Comparison of ENCODE assay signal across 20 mouse cellular contexts in the genomic region with DNA sequence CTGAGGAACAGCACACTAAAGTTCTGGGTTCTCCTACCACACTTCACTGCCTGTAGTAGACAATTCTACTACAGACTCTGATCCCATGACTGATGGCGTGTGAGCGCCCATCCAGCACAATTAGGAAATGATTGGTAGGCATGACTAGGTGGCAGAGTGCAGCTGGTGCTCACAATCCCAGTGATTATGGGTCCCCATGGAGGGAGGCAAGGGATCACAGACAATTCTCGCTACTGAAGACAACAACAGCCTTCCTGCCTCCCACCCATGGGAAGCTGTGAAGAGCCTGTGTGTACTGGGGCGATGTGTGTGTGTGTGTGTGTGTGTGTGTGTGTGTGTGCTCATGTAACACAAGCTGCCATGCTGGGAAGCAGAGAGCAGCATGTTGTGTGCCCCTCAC.
DNase-seq lines count a peak whose midpoint lies in the region; ATAC-seq and TF ChIP-seq lines count a peak whose summit lies in the region.
"Had no signal": no experiment of that assay in that cellular context is flagged by ENCODE, and none has a peak within 500 bp of the region (broad histone marks: within the 10 kb centered on the region; RNA-seq: fewer than 3 reads in every experiment).

No protein-coding gene starts in this region.

- TF ChIP-seq EP300 in heart, adult 2 months (IDR thresholded peaks at IDR 0.05; ENCODE audit: insufficient read depth, low read depth, low read length) = no peak

- no peak for DNase-seq in hindbrain, embryonic 10.5 days (ENCODE audit: low spot score)
- peak; percentile 36 for DNase-seq in brain, adult 2 months (ENCODE audit: low read depth, low spot score)
- peak; percentile 21 for DNase-seq in midbrain, postnatal 0 days (ENCODE audit: low spot score)
- no peak for DNase-seq in heart, adult 2 months
- no peak for DNase-seq in cerebellum, postnatal 10 days
- DNase-seq: adrenal gland, postnatal 25 days; cerebellum, adult 2 months; gastrocnemius, postnatal 36 days; kidney, postnatal 4 days; layer of hippocampus, adult 9-11 months; left cerebral cortex, postnatal 4 days; lung, adult 2 months; lung, postnatal 36 days; right cerebral cortex, postnatal 25 days; thymus, postnatal 36 days had no signal

- no peak overlapping the region for H3K4me3 ChIP-seq in hindbrain, embryonic 10.5 days
- no peak overlapping the region for H3K4me3 ChIP-seq in hindbrain, embryonic 13.5 days
- no peak overlapping the region for H3K4me3 ChIP-seq in embryonic facial prominence, embryonic 15.5 days (replicated peaks)
- H3K4me3 ChIP-seq in midbrain, postnatal 0 days (ENCODE audit: low read depth, low read length) = no peak overlapping the region
- no peak overlapping the region for H3K4me3 ChIP-seq in heart, adult 2 months
- H3K4me3 ChIP-seq: intestine, embryonic 15.5 days; left cerebral cortex, adult 2 months had no signal

- intact Hi-C loops in heart, adult 2 months (cut with DNase I) = no loop called here

- H3K4me2 ChIP-seq in hindbrain, embryonic 13.5 days = no peak overlapping the region
- H3K4me2 ChIP-seq in embryonic facial prominence, embryonic 15.5 days (replicated peaks) = no peak overlapping the region
- no peak overlapping the region for H3K4me2 ChIP-seq in midbrain, postnatal 0 days (ENCODE audit: low read depth, low read length, poor library complexity, severe bottlenecking)
- H3K4me2 ChIP-seq: intestine, embryonic 15.5 days; liver, embryonic 11.5 days had no signal

- H3K9me3 ChIP-seq in hindbrain, embryonic 10.5 days = no peaks in the 10 kb centered on the region
- H3K9me3 ChIP-seq in hindbrain, embryonic 13.5 days = no peaks in the 10 kb centered on the region
- H3K9me3 ChIP-seq in embryonic facial prominence, embryonic 15.5 days (replicated peaks) = no peaks in the 10 kb centered on the region
- no peaks in the 10 kb centered on the region for H3K9me3 ChIP-seq in midbrain, postnatal 0 days (ENCODE audit: low read length)
- H3K9me3 ChIP-seq: intestine, embryonic 15.5 days had no signal

- no peaks in the 10 kb centered on the region for H3K79me2 ChIP-seq in heart, adult 2 months (replicated peaks; ENCODE audit: control insufficient read depth, insufficient read depth, low read length)

- H3K36me3 ChIP-seq in hindbrain, embryonic 10.5 days = peaks cover 21% of the 10 kb centered on the region
- H3K36me3 ChIP-seq in hindbrain, embryonic 13.5 days = peaks cover 8% of the 10 kb centered on the region; the same call in 1 of the 2 replicates
- H3K36me3 ChIP-seq in embryonic facial prominence, embryonic 15.5 days = no peaks in the 10 kb centered on the region; the same call in 1 of the 2 replicates
- no peaks in the 10 kb centered on the region for H3K36me3 ChIP-seq in midbrain, postnatal 0 days (ENCODE audit: insufficient read depth, low read length)
- no peaks in the 10 kb centered on the region for H3K36me3 ChIP-seq in heart, adult 2 months (ENCODE audit: control insufficient read depth, insufficient read depth, low read length)
- H3K36me3 ChIP-seq: intestine, embryonic 15.5 days had no signal

- H3K9ac ChIP-seq in hindbrain, embryonic 13.5 days = no peak overlapping the region
- no peak overlapping the region for H3K9ac ChIP-seq in embryonic facial prominence, embryonic 15.5 days
- H3K9ac ChIP-seq in midbrain, postnatal 0 days (replicated peaks; ENCODE audit: low read length, poor library complexity, severe bottlenecking) = no peak overlapping the region
- H3K9ac ChIP-seq in heart, adult 2 months (ENCODE audit: low read depth, low read length) = no peak overlapping the region
- H3K9ac ChIP-seq: intestine, embryonic 15.5 days had no signal

- no peak for TF ChIP-seq POLR2A in heart, adult 2 months (IDR thresholded peaks at IDR 0.05; ENCODE audit: insufficient read depth, low read depth, low read length)

- 88% methylated on average over 4 of the region's 4 CpGs for WGBS in hindbrain, embryonic 10.5 days
- 45% methylated on average over 4 of the region's 4 CpGs for WGBS in hindbrain, embryonic 13.5 days
- 94% methylated on average over 4 of the region's 4 CpGs for WGBS in embryonic facial prominence, embryonic 15.5 days
- 63% methylated on average over 4 of the region's 4 CpGs for WGBS in midbrain, postnatal 0 days
- WGBS in heart, adult 2 months = 97% methylated on average over 4 of the region's 4 CpGs

- no peaks in the 10 kb centered on the region for H3K27me3 ChIP-seq in hindbrain, embryonic 10.5 days (ENCODE audit: insufficient read depth, poor library complexity, severe bottlenecking)
- H3K27me3 ChIP-seq in hindbrain, embryonic 13.5 days = no peaks in the 10 kb centered on the region
- no peaks in the 10 kb centered on the region for H3K27me3 ChIP-seq in embryonic facial prominence, embryonic 15.5 days
- H3K27me3 ChIP-seq in midbrain, postnatal 0 days (ENCODE audit: insufficient read depth, low read length) = no peaks in the 10 kb centered on the region
- no peaks in the 10 kb centered on the region for H3K27me3 ChIP-seq in heart, adult 2 months (ENCODE audit: control insufficient read depth, insufficient read depth, low read length)
- H3K27me3 ChIP-seq: intestine, embryonic 15.5 days had no signal

- TF ChIP-seq CTCF in midbrain, postnatal 0 days (IDR thresholded peaks at IDR 0.05) = no peak
- no peak for TF ChIP-seq CTCF in heart, adult 2 months (IDR thresholded peaks at IDR 0.05)

- no peak for ATAC-seq in hindbrain, embryonic 13.5 days (ENCODE audit: low FRiP score)
- ATAC-seq in embryonic facial prominence, embryonic 15.5 days (ENCODE audit: insufficient number of reproducible peaks, low FRiP score, low TSS enrichment, low read depth) = peak; percentile 43; the same call in 1 of the 2 replicates
- no peak for ATAC-seq in midbrain, postnatal 0 days (ENCODE audit: low FRiP score)
- ATAC-seq: intestine, embryonic 15.5 days had no signal

- H3K27ac ChIP-seq in hindbrain, embryonic 10.5 days = peak overlapping the region; percentile 53; the same call in 1 of the 2 replicates
- H3K27ac ChIP-seq in hindbrain, embryonic 13.5 days = no peak overlapping the region
- H3K27ac ChIP-seq in embryonic facial prominence, embryonic 15.5 days (replicated peaks) = no peak overlapping the region
- no peak overlapping the region for H3K27ac ChIP-seq in midbrain, postnatal 0 days (ENCODE audit: low read depth, low read length)
- H3K27ac ChIP-seq in heart, adult 2 months = no peak overlapping the region
- H3K27ac ChIP-seq: intestine, embryonic 15.5 days; left cerebral cortex, adult 2 months had no signal

- H3K4me1 ChIP-seq in hindbrain, embryonic 10.5 days (replicated peaks) = peaks cover 19% of the 10 kb centered on the region
- peaks cover 29% of the 10 kb centered on the region for H3K4me1 ChIP-seq in hindbrain, embryonic 13.5 days (replicated peaks)
- no peaks in the 10 kb centered on the region for H3K4me1 ChIP-seq in embryonic facial prominence, embryonic 15.5 days
- H3K4me1 ChIP-seq in midbrain, postnatal 0 days (ENCODE audit: insufficient read depth, low read length) = no peaks in the 10 kb centered on the region; the same call in 1 of the 2 replicates
- H3K4me1 ChIP-seq in heart, adult 2 months (ENCODE audit: control insufficient read depth, insufficient read depth, low read length) = no peaks in the 10 kb centered on the region
- H3K4me1 ChIP-seq: intestine, embryonic 15.5 days had no signal

Comparison
In these comparisons a context has a peak if more than half of its experiments do, and no peak if none do; other contexts are left out.
1. DNase-seq: peak in brain, adult 2 months (single experiment) and midbrain, postnatal 0 days (single experiment); none in hindbrain, embryonic 10.5 days (single experiment), heart, adult 2 months (0 of 2) and cerebellum, postnatal 10 days (0 of 2).